Mouse (Mus musculus) embryonic facial prominence, embryonic 14.5 days (tissue): ENCODE results near the gene Pum3. TPM values are rescaled to one million over a fixed set of nuclear protein-coding genes. Genes with fewer than 3 reads are reported as not detected.

ENCODE experiments used
- ATAC-seq: fragments of 200-750 bp; cut with Nextera tagmentation; 2 replicates; pipeline ENCODE4 v1.8.0; 2017; ENCODE audit warnings: low read depth, moderate number of reproducible peaks, moderate TSS enrichment
- DNase-seq: peaks from one replicate; pipeline ENCODE4 v3.0.0-alpha.2; 2015; ENCODE audit warnings: low spot score
- H3K27ac ChIP-seq: fragments of 300-500 bp; sonication (generic); replicated peaks from 2 replicates; pipeline ENCODE4 v1.5.1; 2014; ENCODE audit warnings: low read depth, mild to moderate bottlenecking, low read length, moderate library complexity
- H3K27me3 ChIP-seq: fragments of 300-500 bp; sonication (generic); replicated peaks from 2 replicates; pipeline ENCODE4 v1.6.1; 2014; ENCODE audit warnings: low read length; ENCODE audit not compliant: control insufficient read depth, insufficient read depth
- H3K36me3 ChIP-seq: fragments of 300-500 bp; sonication (generic); 2 replicates; pipeline ENCODE4 v1.6.1; 2014; ENCODE audit warnings: low read length, mixed read lengths; ENCODE audit not compliant: control insufficient read depth, insufficient read depth
- H3K4me1 ChIP-seq: fragments of 300-500 bp; sonication (generic); 2 replicates; pipeline ENCODE4 v1.6.1; 2014; ENCODE audit warnings: antibody characterized with exemption, low read length; ENCODE audit not compliant: control insufficient read depth, insufficient read depth
- H3K4me2 ChIP-seq: fragments of 300-500 bp; sonication (generic); 2 replicates; pipeline ENCODE4 v1.6.1; 2014; ENCODE audit warnings: low read depth, mild to moderate bottlenecking, low read length, moderate library complexity, mixed read lengths
- H3K4me3 ChIP-seq: fragments of 300-500 bp; sonication (generic); 2 replicates; pipeline ENCODE4 v1.5.1; 2014; ENCODE audit warnings: low read depth, mild to moderate bottlenecking, low read length
- H3K9ac ChIP-seq: fragments of 300-500 bp; sonication (generic); 2 replicates; pipeline ENCODE4 v1.6.1; 2014; ENCODE audit warnings: low read depth, mild to moderate bottlenecking, low read length, moderate library complexity, mixed read lengths
- H3K9me3 ChIP-seq: fragments of 300-500 bp; sonication (generic); 2 replicates; pipeline ENCODE4 v1.6.1; 2016; ENCODE audit warnings: low read length; ENCODE audit not compliant: control insufficient read depth
- whole genome bisulfite sequencing: fragments of 180-500 bp; shearing (Covaris S2); extraction: QIAGEN DNeasy Blood & Tissue Kit; methylation state at CpG from one replicate; pipeline ENCODE4 v1.1.7; 2014; 5-methylcytosine and 5-hydroxymethylcytosine counted together
- polyA plus RNA-seq: library from polyadenylated mRNA; unstranded; fragments of >200 nt; fragmentation: Nextera tagmentation; extraction: Ambion mirVana; gene quantifications from 2 replicates; pipeline ENCODE4 v1.2.1, GENCODE M21; 2014

The Pum3 gene
- polyA plus RNA-seq = 63.9 and 72.4 TPM in 2 replicates

GRCm38 (mm10) chr19:27429745-27430251 lies at the start of gene Pum3:
Gene Pum3 (minus strand): TSS chr19:27429825.
- WGBS = under 1% methylated on average over 40 of the region's 40 CpGs
- peak within 1 kb of the TSS; percentile 78 for H3K4me2 ChIP-seq

GRCm38 (mm10) chr19:27466691-27467090 lies 37.1 kb upstream of the Pum3 start:
- H3K9ac ChIP-seq = no peak overlapping the region
- H3K4me2 ChIP-seq = no peak overlapping the region
- no peak overlapping the region for H3K4me3 ChIP-seq
- ATAC-seq (no peak), DNase-seq (no peak)
- H3K27ac ChIP-seq = no peak overlapping the region
- H3K27me3 ChIP-seq = no peaks in the 10 kb centered on the region
- H3K36me3 ChIP-seq = no peaks in the 10 kb centered on the region
- no peaks in the 10 kb centered on the region for H3K4me1 ChIP-seq
- no peaks in the 10 kb centered on the region for H3K9me3 ChIP-seq
- WGBS = 70% methylated on average over 4 of the region's 4 CpGs

More at GRCm38 (mm10) chr19:27429745-27430251, at the start of gene Pum3:
- ATAC-seq (peak; percentile 97), DNase-seq (peak; percentile 100)
- peak within 1 kb of the TSS; percentile 94 for H3K27ac ChIP-seq
- peaks cover 10% of the 10 kb centered on the region for H3K36me3 ChIP-seq
- peak within 1 kb of the TSS; percentile 78 for H3K4me3 ChIP-seq
- peak within 1 kb of the TSS; percentile 77 for H3K9ac ChIP-seq
- H3K27me3 ChIP-seq = no peaks in the 10 kb centered on the region
- peaks cover 16% of the 10 kb centered on the region for H3K4me1 ChIP-seq
- no peaks in the 10 kb centered on the region for H3K9me3 ChIP-seq

- no peaks in the 10 kb centered on the region for H3K4me1 ChIP-seq
- no peaks in the 10 kb centered on the region for H3K9me3 ChIP-seq
- no peaks in the 10 kb centered on the region for H3K27me3 ChIP-seq
- H3K4me3 ChIP-seq = no peak overlapping the region
- H3K36me3 ChIP-seq = no peaks in the 10 kb centered on the region
- H3K27ac ChIP-seq = no peak overlapping the region
- ATAC-seq = no peak
- DNase-seq = no peak
- H3K4me2 ChIP-seq = no peak overlapping the region
- no peak overlapping the region for H3K9ac ChIP-seq
- 63% methylated on average over 4 of the region's 4 CpGs for WGBS
Measured at GRCm38 (mm10) chr19:27462656-27463055, 33.0 kb upstream of the Pum3 start.

GRCm38 (mm10) chr19:27450458-27450857 lies 20.8 kb upstream of the Pum3 start:
- Histone ChIP-seq H3K36me3 (no peaks in the 10 kb centered on the region), H3K9ac (no peak overlapping the region), H3K27me3 (no peaks in the 10 kb centered on the region), H3K9me3 (no peaks in the 10 kb centered on the region), H3K4me2 (no peak overlapping the region), H3K4me1 (no peaks in the 10 kb centered on the region), H3K27ac (no peak overlapping the region), H3K4me3 (no peak overlapping the region)
- WGBS = 32% methylated on average over 4 of the region's 4 CpGs
- no peak; the same call in 1 of the 2 replicates for ATAC-seq
- peak; percentile 80 for DNase-seq

GRCm38 (mm10) chr19:27447515-27447914 lies 17.9 kb upstream of the Pum3 start:
- 25% methylated on average over 7 of the region's 7 CpGs for WGBS
- ATAC-seq = no peak
- H3K9ac ChIP-seq = no peak overlapping the region

GRCm38 (mm10) chr19:27441106-27441505 lies 11.5 kb upstream of the Pum3 start:
- H3K4me2 ChIP-seq = no peak overlapping the region
- no peaks in the 10 kb centered on the region for H3K4me1 ChIP-seq
- peak; percentile 13 for DNase-seq
- H3K4me3 ChIP-seq = no peak overlapping the region
- no peak for ATAC-seq
- H3K9me3 ChIP-seq = no peaks in the 10 kb centered on the region
- H3K36me3 ChIP-seq = no peaks in the 10 kb centered on the region
- no peaks in the 10 kb centered on the region for H3K27me3 ChIP-seq
- 46% methylated on average over 5 of the region's 5 CpGs for WGBS
- no peak overlapping the region for H3K9ac ChIP-seq
- no peak overlapping the region for H3K27ac ChIP-seq

More at GRCm38 (mm10) chr19:27447515-27447914, 17.9 kb upstream of the Pum3 start:
- no peak overlapping the region for H3K4me2 ChIP-seq
- no peaks in the 10 kb centered on the region for H3K27me3 ChIP-seq
- H3K27ac ChIP-seq = no peak overlapping the region
- H3K9me3 ChIP-seq = no peaks in the 10 kb centered on the region
- H3K4me3 ChIP-seq = no peak overlapping the region
- H3K4me1 ChIP-seq = no peaks in the 10 kb centered on the region
- no peaks in the 10 kb centered on the region for H3K36me3 ChIP-seq
- DNase-seq = peak; percentile 69

- Histone ChIP-seq H3K4me2 (no peak overlapping the region), H3K4me3 (no peak overlapping the region), H3K27ac (no peak overlapping the region), H3K27me3 (no peaks in the 10 kb centered on the region), H3K9ac (no peak overlapping the region), H3K36me3 (no peaks in the 10 kb centered on the region), H3K4me1 (no peaks in the 10 kb centered on the region), H3K9me3 (no peaks in the 10 kb centered on the region)
- DNase-seq (no peak), ATAC-seq (no peak)
- 79% methylated on average over 10 of the region's 10 CpGs for WGBS
Measured at GRCm38 (mm10) chr19:27437982-27438652, 8.5 kb upstream of the Pum3 start.

- H3K9ac ChIP-seq = peak overlapping the region; percentile 77
- peak overlapping the region; percentile 94 for H3K27ac ChIP-seq
- WGBS = 0% methylated on average over 10 of the region's 10 CpGs
- peaks cover 16% of the 10 kb centered on the region for H3K4me1 ChIP-seq
- no peak for ATAC-seq
- H3K36me3 ChIP-seq = peaks cover 4% of the 10 kb centered on the region
- H3K4me3 ChIP-seq = peak overlapping the region; percentile 78
- peak; percentile 3 for DNase-seq
- no peaks in the 10 kb centered on the region for H3K9me3 ChIP-seq
- H3K4me2 ChIP-seq = peak overlapping the region; percentile 78
- no peaks in the 10 kb centered on the region for H3K27me3 ChIP-seq
Measured at GRCm38 (mm10) chr19:27430406-27430805, 781 bp upstream of the Pum3 start.
